Mouse (Mus musculus) hindbrain, embryonic 14.5 days (tissue): ENCODE results near the gene Mapk6. TPM values are rescaled to one million over a fixed set of nuclear protein-coding genes. Genes with fewer than 3 reads are reported as not detected.

Experiments
- polyA plus RNA-seq: library from polyadenylated mRNA; unstranded; fragments of >200 nt; fragmentation: Nextera tagmentation; extraction: Ambion mirVana; gene quantifications from 2 replicates; pipeline ENCODE4 v1.2.1, GENCODE M21; 2014

The Mapk6 gene
- polyA plus RNA-seq, 1 experiment from 2014 or later = 185 TPM

Other genes with a start within 250 kb of the Mapk6 start
- gene Myo5c, start 178.0 kb downstream of the Mapk6 start, polyA plus RNA-seq = 0.34 and 0.54 TPM in 2 replicates
- gene Gnb5, start 103.7 kb downstream of the Mapk6 start, polyA plus RNA-seq = 89.7 and 94.9 TPM in 2 replicates
- not detected in 2 replicates for gene Bcl2l10, start 62.2 kb downstream of the Mapk6 start, polyA plus RNA-seq
- 36.1 and 36.9 TPM in 2 replicates for gene Leo1, start 31.5 kb upstream of the Mapk6 start, polyA plus RNA-seq
- 66.2 and 75.2 TPM in 2 replicates for gene Tmod3, start 149.7 kb upstream of the Mapk6 start, polyA plus RNA-seq
- 248 and 272 TPM in 2 replicates for gene Tmod2, start 201.3 kb upstream of the Mapk6 start, polyA plus RNA-seq
- 38.1 and 41.3 TPM in 2 replicates for gene Lysmd2, start 215.7 kb upstream of the Mapk6 start, polyA plus RNA-seq